Mouse (Mus musculus) gastrocnemius, postnatal 4 days (tissue): ENCODE results near the gene Dnal4. TPM values are rescaled to one million over a fixed set of nuclear protein-coding genes. Genes with fewer than 3 reads are reported as not detected.

Source experiments
- DNase-seq, 2 experiments: peaks; one replicate each; pipeline ENCODE4 v3.0.0; 2021 to 2022; ENCODE audit warnings: low spot score in 2 of 2, mixed read lengths in 2 of 2
- total RNA-seq, 2 experiments: library from RNA; stranded (reverse); gene quantifications; 2 replicates each; pipeline ENCODE4 v1.2.3; 2021

The Dnal4 gene
- total RNA-seq, 2 experiments from 2014 or later = 19.0 to 19.2 TPM

GRCm38 (mm10) chr15:79741173-79741858 is 36.3 kb downstream of the Dnal4 start:
- DNase-seq = no peak

DNA sequence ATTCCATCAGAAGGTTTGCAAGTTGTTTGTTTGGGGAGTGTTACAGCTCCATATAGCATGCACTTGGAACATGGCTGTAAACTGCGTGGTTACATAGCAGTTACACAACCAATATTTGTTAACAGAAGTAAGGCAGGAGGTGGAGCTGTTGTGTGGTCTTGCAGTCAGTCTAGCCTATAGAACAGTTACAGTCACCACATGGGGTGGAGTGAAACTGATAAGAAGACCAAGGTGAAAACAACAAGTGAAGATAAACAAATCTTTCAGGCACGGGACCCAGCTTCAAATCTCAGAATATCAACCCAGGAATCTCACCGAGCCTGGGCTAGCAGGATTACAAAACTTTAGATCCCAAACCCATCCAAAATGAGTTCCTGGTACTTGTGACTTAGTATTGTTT is 36.9 kb downstream of the Dnal4 start:
- DNase-seq = no peak

DNA sequence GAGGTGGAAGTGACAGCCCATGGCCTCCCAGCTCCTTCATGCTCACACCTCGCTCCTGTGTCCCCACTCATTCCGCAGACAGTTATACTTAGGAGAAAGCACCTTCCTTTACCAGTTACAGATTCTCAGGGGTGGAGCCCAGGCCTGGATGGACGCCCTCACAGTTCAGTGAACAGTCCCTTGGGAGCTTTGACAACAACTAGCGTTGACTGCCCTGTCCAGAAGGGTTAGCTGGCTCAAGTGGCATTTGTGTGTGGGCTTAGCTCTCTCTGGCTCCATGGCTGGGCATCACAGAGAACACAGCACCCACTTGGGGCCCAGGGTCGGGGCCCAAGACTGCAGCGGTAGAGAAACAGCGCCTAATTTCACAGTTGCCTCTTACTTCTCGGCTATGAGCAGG is 43.3 kb downstream of the Dnal4 start:
- DNase-seq = no peak

DNA sequence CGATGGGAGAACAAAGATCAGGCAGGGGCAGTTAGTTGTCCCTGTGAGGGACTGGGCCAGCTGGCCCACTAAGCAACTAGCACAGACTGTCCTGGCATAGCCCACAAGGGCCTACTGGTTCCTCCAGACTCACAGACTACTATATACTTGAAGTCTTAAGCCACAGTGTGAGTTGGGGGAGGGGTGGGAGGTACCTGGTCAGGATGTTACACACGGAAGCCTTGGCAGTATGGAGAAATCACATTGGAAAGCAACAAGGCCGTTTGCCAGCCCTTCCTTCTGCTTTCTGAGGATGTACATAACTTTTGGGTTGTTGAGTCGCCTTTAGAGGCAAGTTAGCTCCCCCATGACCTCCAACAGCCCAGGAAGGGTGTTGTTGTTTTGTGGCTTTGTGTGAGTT is 44.0 kb downstream of the Dnal4 start:
- DNase-seq = no peak

GRCm38 (mm10) chr15:79733192-79733591 is 44.5 kb downstream of the Dnal4 start:
- no peak for DNase-seq

- no peak for DNase-seq
These were observed 46.1 kb downstream of the Dnal4 start for GRCm38 (mm10) chr15:79731554-79731953.

DNA sequence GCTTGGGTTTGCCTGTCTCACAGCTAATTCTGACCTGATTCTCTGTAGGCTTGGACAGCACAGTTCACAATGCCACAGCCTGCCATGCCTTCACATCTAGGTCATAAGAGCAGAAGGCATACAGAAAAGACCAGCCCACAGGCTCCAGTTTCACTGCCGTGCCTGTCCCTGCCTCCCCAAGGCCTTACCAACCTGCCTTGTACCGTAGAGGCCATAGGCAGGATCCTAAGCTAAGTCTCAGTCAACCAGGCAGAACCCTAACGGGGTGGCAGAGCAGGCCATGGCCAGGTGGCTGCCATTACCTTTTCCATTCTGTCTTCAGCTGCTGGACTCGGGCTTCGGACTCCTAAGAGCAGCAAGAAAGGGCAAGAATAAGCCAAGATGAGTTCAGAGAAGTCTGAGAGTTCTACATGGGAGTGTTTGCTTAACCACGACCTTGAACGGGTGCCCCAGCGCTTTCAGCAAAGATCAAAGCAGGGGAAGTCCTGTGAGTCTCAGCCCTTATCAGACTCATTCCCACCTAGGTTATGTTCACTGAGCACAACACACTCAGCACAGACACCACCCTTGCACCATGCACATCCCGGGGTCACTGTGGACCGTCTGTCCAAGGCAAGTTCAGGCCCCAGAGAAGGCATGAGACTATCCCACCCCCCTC is 48.8 kb downstream of the Dnal4 start:
- no peak for DNase-seq

GRCm38 (mm10) chr15:79728311-79728710 is 49.3 kb downstream of the Dnal4 start:
- DNase-seq = no peak

DNA sequence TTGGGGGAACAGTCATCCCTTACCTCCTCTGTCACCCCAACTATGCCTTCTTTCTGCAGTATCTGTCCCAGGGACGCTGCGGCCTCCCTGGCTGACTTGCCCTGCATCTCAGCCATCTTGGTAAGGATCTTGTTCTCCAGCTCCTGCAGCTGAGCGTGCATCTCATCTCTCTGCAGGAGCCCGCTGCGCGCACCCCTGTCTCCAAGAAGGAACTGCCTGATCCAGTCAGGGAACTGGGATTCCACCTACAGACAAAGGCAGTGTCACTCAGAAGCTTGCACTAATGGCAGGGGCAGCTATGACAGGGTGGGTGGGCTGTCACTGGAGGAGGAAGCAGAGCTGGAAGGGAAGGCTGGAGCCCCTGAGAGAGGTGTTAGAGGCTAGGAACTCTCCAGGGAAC is 49.8 kb downstream of the Dnal4 start:
- DNase-seq = no peak

DNA sequence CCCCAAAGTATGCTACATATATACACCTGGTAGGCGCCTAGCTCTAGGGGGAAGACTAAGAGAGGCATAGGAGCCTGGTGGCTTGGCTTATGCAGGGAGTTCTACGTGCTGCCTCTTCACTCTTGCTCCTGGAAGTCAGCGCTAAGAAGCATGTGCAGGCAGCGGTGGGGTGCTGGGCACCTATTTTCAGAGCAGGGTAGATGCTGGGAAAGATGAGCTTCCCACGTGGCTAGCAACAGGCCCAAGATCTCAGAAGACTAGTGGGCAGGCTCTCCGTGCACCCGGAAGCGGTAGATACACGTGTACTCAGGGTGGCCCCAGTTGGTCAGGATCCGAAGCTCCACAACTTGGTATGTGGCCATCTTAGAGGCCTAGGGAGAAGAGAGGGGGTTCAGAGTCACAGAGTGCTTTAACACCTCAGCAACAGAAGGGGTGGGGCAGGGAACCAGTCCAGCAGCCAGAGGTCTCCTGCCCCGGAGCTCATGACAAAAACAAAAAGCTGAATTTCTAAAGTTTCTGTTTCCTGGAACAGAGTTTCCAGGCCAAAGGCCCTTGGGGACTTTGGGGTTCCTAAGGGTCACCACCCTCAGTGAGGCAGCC is 52.4 kb downstream of the Dnal4 start:
- DNase-seq = no peak

DNA sequence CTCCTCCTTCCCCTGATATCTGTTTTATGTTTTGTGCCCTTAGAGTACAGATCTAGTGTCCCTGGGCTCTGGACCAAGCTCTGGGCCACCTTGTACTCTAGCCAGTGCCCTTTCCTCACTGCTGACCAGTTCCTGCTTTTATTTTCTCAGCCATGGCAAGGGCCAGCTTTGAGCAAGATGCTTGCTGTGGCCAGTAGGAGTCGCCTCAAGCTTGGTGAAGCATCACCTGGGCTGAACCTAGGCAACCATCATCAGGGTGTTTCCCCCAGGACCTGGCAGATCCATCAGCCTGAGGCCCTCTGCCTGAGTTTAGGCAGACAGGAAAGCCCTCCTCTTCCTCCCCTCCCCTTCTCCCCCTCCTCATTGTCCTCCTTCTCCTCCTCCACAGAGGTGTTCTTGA is 54.2 kb downstream of the Dnal4 start:
- DNase-seq = no peak

DNA sequence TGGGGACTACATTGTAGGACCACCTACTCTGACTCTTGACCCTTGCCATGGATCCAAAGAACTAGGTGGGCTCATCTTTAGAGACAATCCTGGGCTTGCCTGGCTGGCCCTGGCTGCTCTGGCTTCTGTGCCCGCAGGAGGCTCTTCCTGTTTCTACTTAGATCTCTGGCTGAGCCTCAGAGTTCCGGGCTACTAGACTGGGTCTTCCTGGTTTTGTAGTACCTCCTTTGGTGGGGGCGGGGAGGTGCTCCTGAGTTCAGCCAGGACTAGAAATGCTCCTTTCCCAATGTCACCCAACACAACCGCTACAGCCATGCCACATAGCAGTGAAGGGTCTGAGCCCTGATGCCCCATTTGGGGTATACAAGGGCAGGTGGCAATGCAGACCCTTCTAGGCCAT is 56.9 kb downstream of the Dnal4 start:
- no peak for DNase-seq

- DNase-seq = no peak
These were observed 57.4 kb downstream of the Dnal4 start for GRCm38 (mm10) chr15:79720267-79720666.

- no peak for DNase-seq
These were observed 60.9 kb downstream of the Dnal4 start for GRCm38 (mm10) chr15:79716710-79717109.

DNA sequence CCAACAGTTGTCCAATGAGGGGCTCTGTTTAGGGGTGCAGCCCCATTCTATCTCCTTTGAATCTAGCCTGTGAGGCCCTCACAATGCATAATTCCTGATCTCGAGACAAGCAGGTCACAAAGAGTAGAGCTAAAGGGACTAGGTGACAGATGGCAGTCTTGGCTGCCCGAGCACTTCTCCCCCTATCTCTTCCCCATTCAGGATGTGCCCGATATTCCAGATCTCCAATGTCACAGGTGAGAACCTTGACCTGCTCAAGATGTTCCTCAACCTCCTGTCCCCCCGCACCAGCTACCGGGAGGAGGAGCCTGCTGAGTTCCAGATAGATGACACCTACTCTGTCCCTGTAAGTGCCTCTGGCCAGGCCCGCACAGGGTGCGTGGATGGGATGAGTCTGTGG is 62.0 kb downstream of the Dnal4 start:
- DNase-seq = no peak

Other genes starting within 250 kb of the Dnal4 start
- gene Ddx17, start 231.1 kb downstream of the Dnal4 start, total RNA-seq = 100 to 1,000 TPM; 210 to 254 TPM
- gene Dmc1, start 172.7 kb downstream of the Dnal4 start, total RNA-seq = 1 to 10 TPM; 1.7 to 3.6 TPM
- gene Fam227a, start 118.9 kb downstream of the Dnal4 start, total RNA-seq = 1 to 10 TPM; 1.7 to 2.1 TPM
- 10 to 100 TPM; 29.9 to 32.1 TPM for gene Cby1, start 118.7 kb downstream of the Dnal4 start, total RNA-seq
- 100 to 1,000 TPM; 110 to 114 TPM for gene Tomm22, start 107.0 kb downstream of the Dnal4 start, total RNA-seq
- 10 to 100 TPM; 16.6 to 17.4 TPM for gene Josd1, start 89.9 kb downstream of the Dnal4 start, total RNA-seq
- gene Gtpbp1, start 87.0 kb downstream of the Dnal4 start, total RNA-seq = 10 to 100 TPM; 20.7 to 22.5 TPM
- 10 to 100 TPM; 60.4 to 61.3 TPM for gene Sun2, start 35.3 kb downstream of the Dnal4 start, total RNA-seq
- gene Nptxr, start 26.9 kb upstream of the Dnal4 start, total RNA-seq = 1 to 10 TPM; 7.7 to 8.2 TPM
- gene Npcd, start 56.4 kb upstream of the Dnal4 start, total RNA-seq = 1 to 10 TPM; 1.3 to 1.5 TPM
- gene Cbx6, start 56.8 kb upstream of the Dnal4 start, total RNA-seq = 10 to 100 TPM; 58.9 to 59.7 TPM
- 10 to 100 TPM; 10.2 to 13.4 TPM for gene Apobec3, start 113.8 kb upstream of the Dnal4 start, total RNA-seq
- gene Cbx7, start 193.3 kb upstream of the Dnal4 start, total RNA-seq = 1 to 10 TPM; 2.1 TPM
- gene Pdgfb, start 237.1 kb upstream of the Dnal4 start, total RNA-seq = 10 to 100 TPM; 51.5 to 52.8 TPM